Mouse (Mus musculus): ENCODE data around the gene App.

The App gene

DNA sequence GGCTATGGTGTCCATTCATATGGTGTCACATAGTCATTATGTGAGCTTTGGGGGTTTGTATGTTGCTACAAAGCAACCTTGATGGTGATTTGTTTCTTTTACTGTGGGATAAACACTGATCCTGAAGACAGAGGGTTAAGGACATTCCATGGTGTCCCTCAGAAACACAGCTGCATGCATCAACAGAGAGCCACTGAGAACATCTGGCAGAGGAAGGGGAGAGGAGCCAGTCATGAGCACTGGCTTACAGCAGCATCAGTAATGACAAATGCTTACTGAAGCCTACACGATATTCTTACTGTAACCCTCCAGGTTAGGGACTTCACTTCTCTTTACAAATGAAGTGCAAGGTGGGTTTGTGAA is 24.1 kb downstream of the App start:
- DNase-seq = no peak

DNA sequence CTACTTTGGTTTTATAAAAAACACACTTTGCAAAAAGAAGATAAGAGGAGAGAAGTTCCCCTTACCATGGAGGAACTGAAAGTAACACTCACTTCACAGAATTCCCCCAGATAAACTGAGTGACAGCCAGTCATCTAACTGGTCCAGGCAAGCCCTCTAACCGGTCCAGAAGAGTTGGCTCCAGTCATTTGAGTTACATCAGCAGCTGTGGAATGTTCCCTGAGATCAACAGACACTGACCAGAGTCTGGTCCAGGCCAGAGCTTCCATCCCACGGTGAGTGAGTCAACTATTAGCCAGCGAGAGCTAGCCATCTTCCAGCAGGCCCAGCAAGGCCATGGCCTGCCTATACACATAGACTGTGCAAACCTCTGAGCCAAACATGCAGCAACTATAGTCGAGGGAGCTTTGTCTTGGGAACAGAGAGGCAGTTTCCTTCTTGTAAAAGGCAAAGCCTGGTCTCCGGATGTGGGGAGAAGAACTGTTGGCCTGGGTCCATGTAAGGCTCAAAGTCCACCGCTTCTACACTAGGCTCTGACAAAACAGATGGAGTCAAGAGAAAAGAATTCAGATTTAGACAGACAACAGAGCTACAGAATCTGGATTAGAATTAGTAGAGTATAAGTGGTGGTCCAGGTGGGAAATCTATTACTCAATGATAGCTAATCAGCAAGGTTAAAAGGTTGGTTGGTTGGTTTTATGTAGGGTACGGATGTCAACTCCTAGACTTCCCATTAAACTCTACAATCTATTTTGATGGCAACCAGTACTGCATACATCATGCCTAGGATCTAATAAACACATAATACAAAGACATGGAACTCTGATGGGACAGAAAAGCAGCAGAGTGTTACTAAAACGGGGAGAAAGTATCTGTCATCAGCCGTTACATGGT is 24.7 kb downstream of the App start:
- peak; percentile 34 for DNase-seq

DNA sequence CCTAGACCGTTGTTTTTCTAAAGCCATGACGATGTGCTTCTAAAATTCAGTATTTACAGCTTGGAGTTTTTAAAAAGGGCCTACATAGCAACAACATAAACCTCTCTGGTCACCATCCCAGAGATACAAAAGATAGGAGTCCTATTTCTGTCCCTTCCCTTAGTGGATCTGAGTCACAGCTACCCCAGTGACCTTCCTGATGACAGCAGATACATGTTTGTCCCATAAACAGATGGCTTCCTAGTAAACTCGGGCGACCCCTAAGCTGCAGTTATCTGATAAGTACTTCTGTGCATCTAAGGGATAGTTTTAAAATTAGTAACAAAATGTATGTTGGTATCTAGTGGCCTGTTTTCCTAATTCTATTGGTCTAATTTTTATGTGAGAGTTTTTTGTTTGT is 26.1 kb downstream of the App start:
- DNase-seq = no peak

DNA sequence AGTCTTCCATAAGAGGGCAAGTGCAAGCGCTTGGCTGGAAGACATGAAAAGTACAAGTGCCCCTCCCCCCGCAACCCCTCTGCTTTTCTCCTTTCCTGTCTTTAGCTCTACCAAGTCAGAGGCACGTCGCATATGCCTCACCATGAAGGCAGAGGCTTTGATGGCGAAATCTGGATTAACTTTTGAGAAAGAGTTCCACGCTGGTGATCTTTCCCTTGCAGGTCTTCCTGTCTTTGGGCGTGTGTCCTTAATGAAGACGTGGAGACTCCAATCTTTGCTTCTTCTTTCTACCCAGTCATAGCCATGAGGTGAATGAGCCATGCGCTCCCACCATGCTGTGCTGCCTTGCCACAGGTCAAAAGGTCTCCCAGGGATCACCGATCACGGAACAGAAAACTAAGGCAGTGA is 27.8 kb downstream of the App start:
- DNase-seq = no peak

DNA sequence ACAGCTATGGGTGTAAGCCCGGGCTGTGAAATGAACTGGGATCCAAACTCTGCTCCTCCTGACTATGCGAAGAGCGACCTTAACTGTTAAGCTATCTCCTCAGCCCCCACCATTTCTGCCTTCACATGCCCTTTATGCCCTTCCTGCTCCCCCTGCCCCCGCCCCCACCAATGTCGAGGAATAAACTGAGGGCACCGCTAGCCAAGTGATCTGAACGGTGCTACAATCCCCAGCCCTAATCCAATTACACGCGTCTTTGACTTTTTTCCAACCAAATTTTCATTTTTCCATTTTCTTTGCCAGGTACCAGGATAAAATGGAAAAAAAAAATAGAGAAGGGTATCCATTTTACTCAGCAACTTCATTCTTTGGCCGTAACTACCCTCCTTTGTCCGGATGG is 28.2 kb downstream of the App start:
- DNase-seq = no peak

DNA sequence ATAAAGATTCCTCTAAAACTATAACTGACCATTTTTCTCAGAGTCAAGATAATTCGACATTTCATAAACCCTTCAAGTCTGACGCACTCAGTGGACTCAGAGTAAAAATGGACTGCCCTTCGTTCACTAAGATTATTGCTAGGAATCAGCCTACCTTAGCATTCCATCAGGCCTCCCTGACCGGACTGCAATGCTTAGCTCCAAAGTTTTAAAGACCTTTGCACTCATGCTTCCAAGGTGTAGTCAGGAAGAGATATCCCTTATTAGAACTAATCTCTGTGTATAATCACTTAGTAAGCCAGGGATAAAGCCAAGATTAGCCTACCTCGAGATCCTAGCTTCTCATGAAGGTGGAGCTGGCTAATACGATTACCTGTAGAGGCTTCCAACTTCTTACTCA is 29.2 kb downstream of the App start:
- DNase-seq = no peak

DNA sequence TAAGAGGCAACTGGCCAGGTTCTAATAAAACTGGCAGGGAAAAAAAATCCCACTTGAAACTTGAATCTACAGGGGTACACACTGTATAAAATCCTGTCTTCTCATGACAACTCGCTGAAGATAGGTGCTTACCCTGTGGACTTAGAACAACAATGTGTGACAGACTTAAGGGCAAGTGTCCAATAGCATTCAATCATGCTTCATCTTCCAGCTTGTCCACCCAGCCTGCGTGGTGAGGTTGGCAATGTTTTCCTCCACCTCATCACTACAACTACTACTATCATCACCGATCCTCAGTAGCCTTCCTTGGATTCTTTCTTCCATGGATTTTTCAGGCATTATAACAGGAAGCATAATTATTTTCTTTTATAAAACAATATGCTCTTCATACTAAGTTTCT is 29.7 kb downstream of the App start:
- no peak for DNase-seq

DNA sequence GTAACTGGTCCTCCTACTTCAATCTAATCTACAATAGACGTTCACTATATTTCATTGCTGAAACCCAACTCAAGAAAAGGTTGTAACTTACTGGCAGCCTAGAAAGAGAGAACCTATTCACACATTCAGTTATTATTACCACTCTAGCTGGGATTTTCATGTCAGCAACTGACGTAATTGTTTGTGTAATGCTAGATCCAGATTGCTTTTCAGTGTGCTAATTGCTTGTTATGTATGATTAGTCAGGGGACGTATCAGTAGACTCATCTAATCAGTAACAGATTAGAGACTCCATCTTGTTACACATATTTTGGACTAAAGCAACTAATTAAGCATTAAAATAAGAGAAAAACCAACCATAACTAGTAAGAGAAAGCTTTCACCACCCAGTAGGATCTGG is 30.4 kb downstream of the App start:
- no peak for DNase-seq

DNA sequence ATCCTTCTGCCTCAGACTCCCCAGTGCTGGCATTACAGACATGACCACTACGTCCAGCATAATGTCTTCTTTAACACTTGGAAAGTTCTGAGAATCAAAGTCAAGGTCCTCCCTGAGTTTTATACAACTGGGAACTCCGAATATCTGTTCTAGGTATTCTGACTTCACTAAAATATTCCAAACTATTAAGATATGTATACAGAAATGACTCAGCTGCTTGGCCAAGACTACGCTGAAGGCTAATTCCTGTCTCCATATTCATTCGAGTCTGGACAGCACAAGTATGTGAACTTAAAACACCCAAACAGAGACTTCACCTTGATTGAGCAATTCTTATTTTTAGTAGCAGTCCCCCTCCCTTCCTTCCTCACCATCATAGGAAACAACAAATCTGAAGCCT is 32.2 kb downstream of the App start:
- no peak for DNase-seq

DNA sequence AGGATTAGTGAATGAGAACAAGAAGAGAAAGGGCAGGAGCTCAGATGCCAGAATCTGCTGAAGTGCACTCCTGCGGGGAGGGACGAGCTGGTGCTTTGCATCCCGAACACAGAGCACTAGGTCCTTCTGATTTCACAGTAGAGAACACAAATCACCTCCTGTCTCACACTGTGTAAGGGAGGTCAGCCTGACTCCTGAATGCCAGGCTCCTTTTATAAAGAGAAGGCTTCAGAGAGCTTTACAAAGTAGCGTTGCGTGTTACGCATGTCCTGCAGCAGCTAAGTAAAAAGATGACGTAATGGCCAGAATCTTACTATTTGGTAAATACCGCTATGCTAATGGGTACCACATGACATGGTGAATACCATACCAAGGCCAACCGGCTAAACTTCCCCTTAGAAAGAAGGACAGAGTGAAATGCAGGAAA is 34.4 kb downstream of the App start:
- no peak for DNase-seq

DNA sequence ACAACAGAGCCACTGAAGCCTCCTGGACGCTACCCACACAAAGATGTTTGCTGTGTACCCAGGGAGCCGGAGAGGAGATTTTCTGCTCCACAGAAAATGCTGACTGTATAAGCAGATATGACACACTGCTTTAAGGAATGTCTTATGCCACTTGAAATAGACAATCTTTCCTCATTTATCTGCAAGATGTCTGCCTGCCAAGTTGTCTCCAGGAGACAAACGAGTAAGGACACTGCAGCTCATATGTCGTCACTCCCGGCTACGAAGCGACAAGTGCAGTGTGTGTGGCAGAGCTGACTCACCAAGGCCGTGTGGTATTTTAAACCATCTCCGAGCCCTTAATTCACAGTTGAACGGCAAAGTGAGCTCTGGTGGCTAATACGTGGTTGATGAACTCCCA is 36.2 kb downstream of the App start:
- peak; percentile 57 for DNase-seq

DNA sequence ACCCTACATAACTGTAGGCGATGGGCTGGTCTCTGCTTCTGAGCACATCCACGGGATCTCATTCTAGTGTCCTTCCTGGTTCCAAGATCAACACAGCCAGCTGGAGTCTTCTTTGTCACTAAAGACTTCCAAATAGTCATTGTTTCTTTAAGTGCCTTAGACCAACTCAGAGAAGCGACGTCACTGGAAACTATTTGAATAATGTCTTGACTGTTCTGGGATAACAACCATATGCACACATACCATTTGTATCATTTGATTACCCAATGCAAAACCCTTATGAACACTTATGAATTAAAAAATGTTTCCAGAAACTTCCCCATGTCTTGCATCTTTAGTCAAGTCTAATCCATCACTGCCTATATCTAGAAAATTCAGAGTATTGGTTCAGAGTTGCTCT is 37.5 kb downstream of the App start:
- DNase-seq = no peak

DNA sequence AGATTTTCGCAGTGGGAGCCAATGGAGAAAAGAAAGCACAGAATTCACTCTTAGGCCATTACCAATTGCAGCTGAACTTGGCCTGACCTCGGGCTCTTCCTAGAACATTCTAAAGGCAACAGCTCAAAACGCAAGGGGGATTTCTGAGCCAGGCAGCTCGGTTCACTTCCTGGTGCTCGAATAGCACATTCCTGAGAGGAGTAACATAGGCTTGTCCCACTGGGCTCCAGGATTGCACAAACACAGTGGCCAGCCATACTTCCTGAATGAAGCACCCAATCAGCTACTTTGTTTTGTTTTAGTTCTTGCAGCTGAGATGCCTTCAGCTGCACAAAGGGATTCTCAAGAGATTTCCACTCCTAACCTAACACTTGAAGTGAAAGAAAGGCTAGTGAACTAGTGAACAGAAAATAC is 40.1 kb downstream of the App start:
- DNase-seq = no peak

DNA sequence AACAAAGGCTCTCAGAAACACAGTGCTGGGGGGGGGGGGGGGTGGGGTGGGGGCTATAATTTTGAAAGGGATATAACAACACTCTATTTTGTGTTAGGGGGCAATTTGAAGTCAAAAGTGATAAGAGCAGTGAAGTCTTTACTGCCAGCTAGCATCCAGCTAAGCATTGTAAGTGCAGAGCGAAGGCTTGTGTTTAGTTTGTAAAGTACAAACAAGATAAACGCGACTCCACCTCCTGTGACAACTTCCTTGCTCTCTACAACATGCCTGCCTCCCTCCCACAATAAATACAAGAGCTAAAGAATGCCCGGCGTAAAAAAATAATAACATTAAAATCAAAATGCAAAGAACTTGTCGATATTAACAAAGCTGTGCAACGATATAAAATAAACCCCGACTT is 40.5 kb downstream of the App start:
- no peak for DNase-seq

DNA sequence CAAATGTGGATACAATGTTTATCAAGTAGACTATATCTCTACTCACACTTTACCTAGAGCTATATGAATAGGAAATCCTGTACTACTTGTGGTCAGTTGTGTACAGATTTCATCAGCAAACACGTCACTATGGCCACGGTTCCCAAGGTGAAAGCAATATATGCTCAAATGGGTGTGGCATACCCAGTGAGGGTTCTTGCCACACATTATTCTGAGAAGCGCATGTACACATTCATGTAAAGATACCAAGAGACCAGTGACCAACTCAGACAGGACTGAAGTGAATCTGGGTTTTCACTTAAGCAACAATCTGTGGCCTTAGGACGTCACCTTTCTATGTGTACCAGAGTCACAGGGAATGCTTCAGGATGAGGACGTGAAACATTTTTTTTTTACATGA is 41.4 kb downstream of the App start:
- DNase-seq = no peak

DNA sequence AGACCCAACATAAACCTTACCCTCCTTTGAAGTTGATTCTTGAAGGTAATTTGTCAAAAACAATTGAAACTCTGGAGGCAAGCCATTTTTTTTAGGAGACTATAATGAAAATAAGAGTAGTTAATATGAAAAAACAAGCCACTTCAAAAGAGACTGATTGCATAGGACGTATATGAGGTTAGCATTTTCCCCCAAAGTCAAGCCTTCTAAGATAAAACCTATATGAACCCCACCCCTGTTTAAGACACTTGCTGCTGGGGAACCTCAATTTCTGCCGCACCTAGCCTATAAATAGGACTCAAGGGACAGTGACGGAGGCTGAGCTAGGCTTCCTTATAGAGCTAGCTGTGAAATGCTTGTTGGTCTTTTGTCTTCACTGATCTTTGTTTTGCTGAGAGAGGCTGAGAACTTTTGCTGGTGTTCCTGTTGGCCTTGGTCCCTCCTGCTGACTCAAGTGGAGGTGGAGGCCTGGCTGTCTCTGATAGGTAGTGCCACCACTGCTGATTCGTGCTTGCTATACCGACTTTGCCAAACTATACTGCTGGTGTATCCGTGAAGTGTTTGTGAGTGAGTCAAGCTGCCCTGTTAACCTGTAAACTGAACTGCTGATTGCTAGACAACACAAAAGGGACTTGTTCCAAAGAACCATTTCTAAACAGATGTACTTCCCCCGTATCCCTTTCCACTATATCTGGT is 42.6 kb downstream of the App start:
- DNase-seq = no peak

DNA sequence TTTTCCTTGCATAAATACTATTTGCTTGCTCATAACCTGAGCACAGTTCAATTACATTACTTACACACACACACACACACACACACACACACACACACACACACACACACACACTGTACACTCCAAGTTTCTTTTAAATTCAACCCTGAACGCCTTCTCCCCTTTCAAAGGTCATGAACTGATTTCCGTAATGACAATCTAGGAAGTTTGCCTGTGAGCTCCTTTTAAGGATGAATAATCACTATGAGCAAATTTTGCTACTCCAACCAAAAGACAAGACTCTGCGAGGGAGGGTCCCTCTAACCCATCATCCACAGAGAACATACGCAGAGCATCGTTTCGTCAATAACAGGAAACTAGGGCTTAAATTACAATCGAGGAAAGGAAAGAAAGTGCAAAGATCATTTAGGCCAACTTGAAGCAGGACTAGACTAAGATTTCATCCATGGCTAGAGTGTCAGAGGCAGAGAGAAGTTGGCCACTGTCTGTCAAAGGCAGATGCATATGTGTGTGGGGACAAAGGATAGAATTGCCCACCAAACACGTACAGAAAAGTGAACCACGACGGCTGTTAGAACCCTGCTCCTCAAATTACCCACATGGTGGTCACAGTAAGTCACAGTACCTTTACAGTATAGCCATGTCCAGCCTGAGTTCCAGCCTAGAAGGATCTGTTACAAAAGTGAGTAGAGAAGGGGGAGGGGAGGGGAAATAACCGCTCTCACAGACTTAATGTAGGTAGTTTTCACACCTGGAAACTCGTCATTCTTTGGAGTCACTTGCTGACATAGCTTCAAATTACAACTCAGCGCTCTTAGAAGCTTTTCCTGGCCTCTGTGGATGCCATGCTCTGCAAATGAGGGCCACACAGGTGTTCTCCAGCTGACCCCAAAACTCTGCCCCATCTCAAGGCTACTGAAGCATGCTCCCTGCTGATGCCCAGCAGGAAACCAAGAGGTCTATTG is 44.6 kb downstream of the App start:
- no peak for DNase-seq

DNA sequence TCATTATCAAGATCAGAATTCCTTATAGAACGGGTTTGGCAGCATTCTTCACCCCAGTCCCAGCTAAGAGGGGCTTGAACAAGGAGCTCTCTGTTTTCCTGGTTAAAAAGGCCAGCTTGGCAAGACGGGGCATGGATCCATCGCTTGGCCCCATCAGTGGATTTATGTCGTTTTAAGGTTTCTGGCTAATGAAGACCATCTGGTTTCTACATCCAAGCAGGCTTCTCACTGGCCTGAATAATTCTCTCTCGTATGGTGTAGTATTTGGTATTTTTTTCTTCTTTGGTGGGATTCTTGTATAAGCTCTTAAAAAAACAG is 45.3 kb downstream of the App start:
- no peak for DNase-seq

DNA sequence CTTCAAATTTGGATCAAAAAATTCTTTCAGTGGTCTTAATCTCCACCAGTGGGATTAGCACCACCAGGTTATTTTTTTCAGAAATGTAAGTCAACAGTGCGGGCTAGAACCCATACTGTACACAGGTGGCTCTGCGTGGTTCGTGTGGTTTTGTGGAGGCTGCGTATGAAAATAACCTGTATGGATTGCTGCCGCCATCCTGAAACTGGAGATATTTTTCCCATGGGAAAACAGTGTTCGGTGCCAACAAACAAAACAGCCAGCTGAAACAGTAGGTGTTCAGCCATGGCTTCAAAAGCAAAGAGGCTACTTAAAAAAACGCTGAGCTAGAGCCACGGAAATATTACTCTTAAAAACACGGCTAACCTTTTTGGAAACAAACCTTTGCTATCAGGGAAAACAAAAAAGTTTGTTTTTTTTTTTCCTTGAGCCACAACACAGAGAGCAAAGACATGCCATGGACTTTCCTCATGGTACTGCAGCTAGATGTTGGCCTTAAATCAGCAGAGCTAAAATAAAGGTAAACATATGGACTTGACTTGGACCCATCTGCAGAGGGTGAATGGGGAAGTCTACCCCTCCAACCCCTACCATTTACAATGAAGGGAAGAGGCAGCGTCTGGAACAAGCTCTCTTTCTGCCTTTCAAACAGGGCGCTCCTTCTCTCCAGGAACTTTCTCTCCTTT is 45.8 kb downstream of the App start:
- DNase-seq = no peak

DNA sequence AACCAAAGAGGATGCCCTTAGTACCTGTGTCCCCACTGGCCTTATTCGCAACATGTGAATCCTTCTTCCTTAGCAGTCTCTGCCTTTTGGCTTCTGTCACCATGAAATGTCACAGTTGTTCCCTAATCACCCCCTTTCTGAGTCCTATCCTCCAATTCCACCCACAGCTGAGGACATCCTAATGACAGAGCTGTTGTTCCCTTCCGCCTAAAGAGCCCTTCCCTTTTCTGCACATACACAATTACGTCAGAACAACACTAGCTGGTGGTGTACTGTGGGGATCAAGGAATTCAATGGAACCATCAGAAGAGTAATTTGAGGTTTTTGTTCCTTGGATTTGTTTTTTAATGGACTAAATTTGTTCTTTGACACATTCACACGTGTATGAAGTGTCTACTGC is 48.9 kb downstream of the App start:
- no peak for DNase-seq

DNA sequence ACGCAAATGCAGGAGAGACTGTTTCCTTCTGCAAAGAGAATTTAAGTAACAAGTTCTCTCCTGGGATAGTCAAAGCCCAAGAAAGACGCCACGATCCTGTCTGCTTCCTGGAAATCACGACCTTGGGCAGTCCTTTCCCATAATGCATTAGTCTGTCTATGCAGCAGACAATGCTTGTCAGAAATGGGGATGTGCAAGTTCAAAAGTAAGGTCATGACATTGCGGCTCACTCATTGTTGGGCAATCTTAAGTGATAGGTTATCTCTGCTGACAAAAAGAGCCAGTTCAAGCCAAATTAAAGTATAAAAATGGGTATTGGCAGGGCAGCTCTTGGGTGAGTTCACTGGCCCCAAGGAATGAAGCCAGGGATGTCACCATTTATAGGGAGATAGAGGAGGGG is 51.6 kb downstream of the App start:
- no peak for DNase-seq

DNA sequence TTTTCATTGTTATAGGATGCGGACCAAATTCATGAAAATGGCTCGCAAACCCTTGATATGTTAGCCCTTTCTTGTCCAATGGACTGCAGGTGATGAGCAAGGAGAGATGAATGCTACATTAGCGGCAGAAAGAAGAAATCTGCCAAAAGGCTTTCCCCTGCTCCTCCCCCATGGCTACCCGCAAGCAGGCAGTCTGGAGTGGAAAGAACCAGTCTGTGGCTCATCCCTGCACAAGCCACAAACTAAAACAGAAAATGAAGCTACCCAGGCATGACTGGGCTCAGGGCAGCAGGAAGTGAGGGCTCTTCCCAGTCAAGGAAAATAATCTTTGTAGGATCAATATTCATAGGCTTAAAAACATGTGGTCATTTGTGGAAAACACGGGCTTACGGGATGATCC is 54.6 kb downstream of the App start:
- no peak for DNase-seq

DNA sequence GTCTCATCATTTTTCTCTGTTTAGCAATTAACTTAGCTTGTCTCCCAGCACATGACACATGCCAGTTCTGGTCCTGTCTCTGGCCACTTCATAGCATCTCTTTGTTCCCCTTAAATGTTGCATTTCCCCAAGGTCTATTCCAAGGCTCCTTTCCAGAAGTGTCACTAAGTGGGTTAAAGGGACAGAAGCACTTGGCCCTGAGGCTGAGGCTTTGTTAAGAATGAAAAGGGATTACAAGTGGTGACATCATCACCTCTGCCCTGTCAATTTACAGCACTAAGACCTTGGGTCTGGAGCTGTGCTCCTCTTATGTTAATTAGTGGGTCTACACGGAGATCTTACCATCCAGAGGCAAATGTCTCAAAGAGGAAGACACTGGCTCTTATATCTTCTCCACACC is 56.0 kb downstream of the App start:
- DNase-seq = no peak

Data from layer of hippocampus, adult 9-11 months (tissue).